Mouse (Mus musculus) regulatory T cell (primary cell): ENCODE measurements around the gene Gm13941.

Source experiments
- in situ Hi-C: fragments of 300-600 bp; cut with MboI, MseI; formaldehyde crosslinking; loops from one replicate; pipeline ENCODE4 v1.15.1; 2025; ENCODE audit warnings: high pct_unique_total_duplicates

Gm13941 gene

GRCm38 (mm10) chr2:111105882-111106281 lies at the start of gene Gm13941:
Gene Gm13941 (minus strand): TSS chr2:111105982.
- in situ Hi-C loops: no loop called here

- in situ Hi-C loops: no loop called here
Observed at GRCm38 (mm10) chr2:111152836-111153235, 47.1 kb upstream of the Gm13941 start, which contains the start of gene Gm15130. Gene Gm15130 (minus strand): TSS chr2:111152936.

- in situ Hi-C loops: no loop called here
Observed at GRCm38 (mm10) chr2:111135739-111136138, 30.0 kb upstream of the Gm13941 start.

GRCm38 (mm10) chr2:111058586-111059261 lies 47.1 kb downstream of the Gm13941 start:
- in situ Hi-C loops: loop anchor here (25.0 kb wide), 2 partner anchors 821 to 1146 kb away; partner anchors contain the start of gene Lgr4
